Mouse (Mus musculus): ENCODE data around the gene Xdh.

GRCm38 (mm10) chr17:73845632-73846031 lies 104.4 kb downstream of the Xdh start:
- TF ChIP-seq CTCF (IDR thresholded peaks at IDR 0.05; ENCODE audit: low read depth, low read length), result no peak
- TF ChIP-seq POLR2A (IDR thresholded peaks at IDR 0.05; ENCODE audit: insufficient read depth, low read length), result no peak
